Mouse (Mus musculus) bone marrow, adult 2 months (tissue): ENCODE measurements at regions not wholly inside any gene's neighbourhood (a gene's known extent, or its start where the extent isn't known, plus 50 kb on each side); places are given as distances from the start of the nearest gene placed in this dataset.

Source experiments
- CTCF ChIP-seq: fragments of 200-500 bp; IDR thresholded peaks from 2 replicates; pipeline ENCODE4 v1.5.1; 2011; ENCODE audit warnings: low read length, control low read depth; ENCODE audit not compliant: control insufficient read depth, insufficient read depth
- POLR2A ChIP-seq: fragments of 200-500 bp; IDR thresholded peaks from 2 replicates; pipeline ENCODE4 v1.6.1; 2011; ENCODE audit warnings: low read depth, mild to moderate bottlenecking, control low read depth, low read length, borderline replicate concordance; ENCODE audit not compliant: control insufficient read depth

DNA sequence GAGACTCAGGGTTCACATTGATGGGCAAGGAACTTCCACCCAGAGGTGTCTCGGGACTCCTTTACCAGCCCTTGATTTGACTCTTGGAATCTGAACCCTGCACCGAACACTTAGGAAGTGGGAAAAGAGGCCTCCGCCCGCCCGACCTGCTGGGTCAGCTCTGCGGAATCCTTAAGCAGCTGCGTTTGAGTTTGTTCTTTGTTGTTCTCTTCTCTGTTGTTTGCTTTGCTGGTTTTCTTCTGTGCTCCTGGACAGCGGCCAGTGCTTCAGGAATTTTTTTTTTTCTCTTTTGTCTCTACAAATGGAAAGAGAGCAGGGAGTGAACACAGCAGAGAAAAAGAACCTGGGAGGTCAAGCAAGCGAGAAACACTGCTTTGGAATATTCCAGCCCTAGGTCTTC lies 55.1 kb upstream of the Habp2 start:
- TF ChIP-seq CTCF (no peak), POLR2A (no peak)
